Mouse (Mus musculus) limb, embryonic 13.5 days (tissue): ENCODE measurements at regions not wholly inside any gene's neighbourhood (a gene's known extent, or its start where the extent isn't known, plus 50 kb on each side); places are given as distances from the start of the nearest gene placed in this dataset.

Experiments
- ATAC-seq: fragments of 200-750 bp; cut with Nextera tagmentation; 2 replicates; pipeline ENCODE4 v1.8.0; 2017; ENCODE audit warnings: low read depth, moderate number of reproducible peaks, moderate TSS enrichment; ENCODE audit not compliant: low FRiP score
- H3K27ac ChIP-seq: fragments of 300-500 bp; sonication (generic); 2 replicates; pipeline ENCODE4 v1.5.1; 2015; ENCODE audit warnings: inconsistent platforms, mild to moderate bottlenecking, moderate library complexity
- H3K27me3 ChIP-seq: fragments of 300-500 bp; sonication (generic); 2 replicates; pipeline ENCODE4 v1.6.1; 2015; ENCODE audit warnings: mild to moderate bottlenecking, inconsistent platforms
- H3K36me3 ChIP-seq: fragments of 300-500 bp; sonication (generic); 2 replicates; pipeline ENCODE4 v1.6.1; 2015; ENCODE audit warnings: inconsistent platforms, mild to moderate bottlenecking, moderate library complexity
- H3K4me1 ChIP-seq: fragments of 300-500 bp; sonication (generic); 2 replicates; pipeline ENCODE4 v1.6.1; 2015; ENCODE audit warnings: inconsistent platforms
- H3K4me2 ChIP-seq: fragments of 300-500 bp; sonication (generic); replicated peaks from 2 replicates; pipeline ENCODE4 v1.6.1; 2015; ENCODE audit warnings: inconsistent platforms, mild to moderate bottlenecking, moderate library complexity
- H3K4me3 ChIP-seq: fragments of 300-500 bp; sonication (generic); 2 replicates; pipeline ENCODE4 v1.5.1; 2015; ENCODE audit warnings: moderate library complexity, mild to moderate bottlenecking, inconsistent platforms
- H3K9ac ChIP-seq: fragments of 300-500 bp; sonication (generic); 2 replicates; pipeline ENCODE4 v1.6.1; 2015; ENCODE audit warnings: mild to moderate bottlenecking, inconsistent platforms
- H3K9me3 ChIP-seq: fragments of 300-500 bp; sonication (generic); 2 replicates; pipeline ENCODE4 v1.6.1; 2016; ENCODE audit warnings: inconsistent platforms
- WGBS: fragments of 180-500 bp; shearing (Covaris S2); methylation state at CpG from one replicate; pipeline ENCODE4 v1.1.7; 2015; 5-methylcytosine and 5-hydroxymethylcytosine counted together

DNA sequence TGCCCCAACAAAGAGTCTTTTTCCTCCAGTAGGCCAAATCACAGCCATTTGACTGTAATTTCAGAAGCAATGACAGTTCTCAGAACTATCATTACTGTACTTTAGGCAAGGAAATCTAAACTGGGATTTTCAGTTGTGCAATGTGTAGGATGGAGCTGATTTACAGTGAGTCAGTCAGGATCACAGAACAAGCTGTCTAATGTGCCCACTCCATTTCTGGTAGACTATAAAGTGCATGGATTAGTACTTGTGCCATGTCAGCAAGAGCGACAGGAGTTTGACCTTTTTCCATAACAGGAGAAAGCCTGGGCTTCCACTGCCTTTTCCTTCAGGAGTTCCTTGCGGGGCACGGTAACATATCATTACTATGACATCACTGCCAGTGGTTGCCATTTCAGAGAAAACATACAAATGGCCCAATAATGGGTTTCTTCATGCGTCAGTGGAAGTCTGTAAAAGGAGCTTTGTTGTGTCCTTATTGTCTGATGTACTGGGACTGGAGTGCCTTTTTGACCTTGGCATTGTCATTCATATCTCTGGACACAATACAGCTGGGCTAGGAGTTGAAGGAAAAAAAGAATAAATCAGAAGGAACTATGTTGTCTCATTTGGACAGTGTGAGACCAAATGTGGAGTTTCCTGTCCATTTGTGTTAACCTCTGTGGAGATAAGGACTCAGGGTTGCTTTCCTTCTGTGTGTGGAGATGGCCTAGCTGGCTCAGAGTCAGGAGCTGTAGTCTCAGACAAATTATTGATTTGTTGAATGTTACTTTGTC, 271.5 kb upstream of the BC052040 start:
- no peaks in the 10 kb centered on the region for H3K9me3 ChIP-seq
- H3K27me3 ChIP-seq: no peaks in the 10 kb centered on the region
- H3K9ac ChIP-seq: no peak overlapping the region
- ATAC-seq: no peak
- H3K4me1 ChIP-seq: no peaks in the 10 kb centered on the region
- H3K27ac ChIP-seq: no peak overlapping the region
- no peaks in the 10 kb centered on the region for H3K36me3 ChIP-seq
- 71% methylated on average over 4 of the region's 4 CpGs for WGBS
- no peak overlapping the region for H3K4me2 ChIP-seq
- no peak overlapping the region for H3K4me3 ChIP-seq

- no peaks in the 10 kb centered on the region; the same call in 1 of the 2 replicates for H3K27me3 ChIP-seq
- H3K4me1 ChIP-seq: 0 out of 2 replicates have a peak, but pooled peaks cover 4% of the 10 kb centered on the region
- H3K9me3 ChIP-seq: no peaks in the 10 kb centered on the region
- 47% methylated on average over 3 of the region's 3 CpGs for WGBS
- H3K9ac ChIP-seq: no peak overlapping the region
- no peak for ATAC-seq
- H3K4me2 ChIP-seq: no peak overlapping the region
- no peaks in the 10 kb centered on the region for H3K36me3 ChIP-seq
- no peak overlapping the region for H3K4me3 ChIP-seq
- no peak overlapping the region for H3K27ac ChIP-seq
Observed at GRCm38 (mm10) chr2:115318551-115318950, 263.0 kb upstream of the BC052040 start.

DNA sequence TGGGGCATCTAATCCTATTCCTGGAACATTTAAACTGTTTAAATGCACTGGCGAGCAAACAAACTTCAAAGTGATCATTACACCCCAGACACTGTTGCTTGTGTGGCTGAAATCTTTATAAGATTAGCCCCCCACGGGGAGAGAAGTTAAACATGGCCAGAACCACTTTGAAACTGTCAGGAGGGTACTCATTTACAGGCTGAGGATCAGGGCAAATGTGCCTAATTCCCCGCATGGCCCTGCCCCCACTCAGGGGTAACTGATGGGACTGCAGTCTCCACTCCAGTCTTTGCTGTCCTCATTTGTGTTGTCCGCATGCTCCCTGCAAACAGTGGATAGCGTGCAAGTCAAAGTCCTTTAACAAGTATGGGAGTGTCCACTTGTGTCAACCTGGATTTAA, 258.9 kb upstream of the BC052040 start:
- Histone ChIP-seq H3K27me3 (peaks cover 4% of the 10 kb centered on the region), H3K4me2 (no peak overlapping the region), H3K4me3 (no peak overlapping the region), H3K27ac (no peak overlapping the region), H3K4me1 (0 out of 2 replicates have a peak, but pooled peaks cover 4% of the 10 kb centered on the region), H3K9ac (no peak overlapping the region), H3K36me3 (no peaks in the 10 kb centered on the region), H3K9me3 (no peaks in the 10 kb centered on the region)
- no peak for ATAC-seq
- 23% methylated on average over 5 of the region's 5 CpGs for WGBS

- Histone ChIP-seq H3K4me3 (no peak overlapping the region), H3K4me1 (0 out of 2 replicates have a peak, but pooled peaks cover 4% of the 10 kb centered on the region), H3K9me3 (no peaks in the 10 kb centered on the region), H3K27me3 (peaks cover 4% of the 10 kb centered on the region), H3K36me3 (no peaks in the 10 kb centered on the region), H3K9ac (no peak overlapping the region), H3K27ac (no peak overlapping the region), H3K4me2 (no peak overlapping the region)
- 72% methylated on average over 2 of the region's 2 CpGs for WGBS
- no peak for ATAC-seq
Observed at GRCm38 (mm10) chr2:115326526-115326925, 255.0 kb upstream of the BC052040 start.

DNA sequence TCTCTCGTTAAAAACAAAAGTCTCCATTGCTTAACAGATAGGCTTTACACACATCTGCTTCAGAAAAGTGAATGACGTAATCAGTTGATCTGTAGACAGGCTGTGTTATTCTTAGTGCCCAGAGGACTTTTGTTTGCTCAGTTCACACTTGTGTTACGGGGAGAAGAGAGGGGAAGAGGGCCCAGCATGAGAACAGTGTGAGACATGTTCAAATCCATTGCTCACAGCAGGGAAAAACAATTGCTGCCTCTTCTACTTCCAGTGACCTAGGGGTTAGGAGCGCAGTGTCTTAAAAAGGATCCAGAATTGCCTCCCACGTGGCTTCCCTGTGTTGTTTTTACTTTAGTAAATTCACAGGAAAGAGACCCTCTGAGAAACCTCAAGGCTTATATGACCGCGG, 243.3 kb upstream of the BC052040 start:
- no peak overlapping the region for H3K4me3 ChIP-seq
- no peak overlapping the region for H3K4me2 ChIP-seq
- H3K9me3 ChIP-seq: no peaks in the 10 kb centered on the region
- no peaks in the 10 kb centered on the region for H3K36me3 ChIP-seq
- 0 out of 2 replicates have a peak, but pooled peaks cover 5% of the 10 kb centered on the region for H3K27me3 ChIP-seq
- H3K27ac ChIP-seq: no peak overlapping the region
- ATAC-seq: no peak
- WGBS: 55% methylated on average over 7 of the region's 7 CpGs
- no peaks in the 10 kb centered on the region for H3K4me1 ChIP-seq
- H3K9ac ChIP-seq: no peak overlapping the region

DNA sequence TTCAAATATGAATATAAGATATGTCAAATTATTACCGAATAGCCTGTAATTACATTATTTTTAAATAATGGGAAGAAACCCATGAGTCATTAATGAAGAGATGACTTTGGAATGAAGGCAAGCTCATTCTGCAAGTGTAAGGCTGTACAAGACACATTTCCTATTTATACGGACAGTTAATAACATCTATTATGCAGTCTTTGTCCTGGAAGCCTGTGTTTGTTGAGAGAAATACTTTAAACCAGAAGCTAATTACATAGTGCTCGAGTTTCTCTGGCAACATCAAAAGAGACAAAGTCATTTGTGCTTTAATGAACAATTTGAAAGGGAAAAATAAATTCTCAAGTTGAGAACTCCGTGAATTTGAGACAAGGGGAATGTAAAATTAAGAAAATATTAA, 242.5 kb upstream of the BC052040 start:
- Histone ChIP-seq H3K27me3 (peaks cover 6% of the 10 kb centered on the region), H3K4me2 (no peak overlapping the region), H3K27ac (no peak overlapping the region), H3K9me3 (no peaks in the 10 kb centered on the region), H3K4me1 (no peaks in the 10 kb centered on the region), H3K36me3 (no peaks in the 10 kb centered on the region), H3K9ac (no peak overlapping the region), H3K4me3 (no peak overlapping the region)
- 55% methylated on average over 4 of the region's 4 CpGs for WGBS
- no peak for ATAC-seq

- H3K4me1 ChIP-seq: peaks cover 12% of the 10 kb centered on the region
- 91% methylated on average over 14 of the region's 14 CpGs for WGBS
- peaks cover 9% of the 10 kb centered on the region for H3K27me3 ChIP-seq
- no peaks in the 10 kb centered on the region for H3K9me3 ChIP-seq
- no peak overlapping the region for H3K27ac ChIP-seq
- H3K36me3 ChIP-seq: no peaks in the 10 kb centered on the region
- ATAC-seq: no peak
- H3K9ac ChIP-seq: no peak overlapping the region
- no peak overlapping the region for H3K4me2 ChIP-seq
- no peak overlapping the region for H3K4me3 ChIP-seq
Observed at GRCm38 (mm10) chr2:115342360-115342759, 239.2 kb upstream of the BC052040 start.

GRCm38 (mm10) chr2:115346551-115346950, 235.0 kb upstream of the BC052040 start:
- Histone ChIP-seq H3K4me3 (no peak overlapping the region), H3K27me3 (peaks cover 9% of the 10 kb centered on the region), H3K36me3 (no peaks in the 10 kb centered on the region), H3K27ac (no peak overlapping the region), H3K4me2 (no peak overlapping the region), H3K9ac (no peak overlapping the region), H3K4me1 (peaks cover 24% of the 10 kb centered on the region), H3K9me3 (no peaks in the 10 kb centered on the region)
- no peak for ATAC-seq
- 31% methylated on average over 6 of the region's 6 CpGs for WGBS

DNA sequence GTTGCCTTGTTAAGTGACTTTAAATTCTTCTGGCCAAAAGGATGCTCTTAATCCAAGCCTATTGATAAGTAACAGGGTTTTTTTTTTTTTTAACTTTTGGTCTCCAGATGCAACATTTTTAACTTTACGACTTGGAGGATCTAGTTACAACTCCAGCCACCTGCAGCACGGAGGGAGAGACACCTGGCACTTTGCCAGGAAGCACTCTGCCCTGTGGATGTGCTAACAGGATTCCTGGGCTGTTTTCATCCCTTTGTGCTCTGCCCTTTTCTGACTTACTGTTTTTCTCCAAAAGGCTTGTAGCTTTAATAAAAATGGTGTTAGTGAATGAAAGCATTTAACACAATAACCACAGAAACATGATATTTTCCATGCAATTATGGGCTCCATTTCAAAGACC, 233.3 kb upstream of the BC052040 start:
- Histone ChIP-seq H3K27ac (no peak overlapping the region), H3K4me1 (peaks cover 24% of the 10 kb centered on the region), H3K36me3 (no peaks in the 10 kb centered on the region), H3K9ac (no peak overlapping the region), H3K9me3 (no peaks in the 10 kb centered on the region), H3K4me3 (no peak overlapping the region), H3K27me3 (peaks cover 5% of the 10 kb centered on the region), H3K4me2 (no peak overlapping the region)
- no peak for ATAC-seq
- WGBS: 2% methylated on average over 2 of the region's 2 CpGs

- ATAC-seq: no peak
- H3K36me3 ChIP-seq: no peaks in the 10 kb centered on the region
- H3K4me2 ChIP-seq: no peak overlapping the region
- no peaks in the 10 kb centered on the region for H3K27me3 ChIP-seq
- H3K4me1 ChIP-seq: 0 out of 2 replicates have a peak, but pooled peaks cover 5% of the 10 kb centered on the region
- no peak overlapping the region for H3K27ac ChIP-seq
- no peak overlapping the region for H3K9ac ChIP-seq
- no peaks in the 10 kb centered on the region for H3K9me3 ChIP-seq
- 51% methylated on average over 6 of the region's 6 CpGs for WGBS
- H3K4me3 ChIP-seq: no peak overlapping the region
Observed at GRCm38 (mm10) chr2:115371072-115371471, 210.4 kb upstream of the BC052040 start.

DNA sequence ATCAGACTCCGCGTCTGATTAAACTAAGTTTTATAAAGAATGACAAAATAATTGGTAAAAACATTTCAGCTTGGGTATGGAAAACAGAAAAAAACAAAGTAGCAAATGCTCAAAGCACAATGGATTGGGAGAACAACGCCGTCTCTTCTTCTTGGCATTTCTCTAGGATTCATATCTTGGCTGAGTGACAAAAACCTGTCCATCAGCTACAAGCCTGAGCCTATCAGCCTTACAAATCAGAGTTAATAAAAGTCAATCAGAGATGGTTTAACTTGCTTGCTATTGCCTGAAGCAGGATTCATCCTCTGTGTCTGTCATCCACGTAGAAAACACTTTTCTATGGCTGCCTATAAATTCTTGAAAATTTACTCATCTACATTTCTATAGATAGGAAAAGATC, 206.2 kb upstream of the BC052040 start:
- no peaks in the 10 kb centered on the region for H3K9me3 ChIP-seq
- H3K27ac ChIP-seq: no peak overlapping the region
- no peaks in the 10 kb centered on the region; the same call in 1 of the 2 replicates for H3K27me3 ChIP-seq
- H3K4me2 ChIP-seq: no peak overlapping the region
- H3K36me3 ChIP-seq: no peaks in the 10 kb centered on the region
- no peak overlapping the region for H3K4me3 ChIP-seq
- WGBS: 74% methylated on average over 5 of the region's 5 CpGs
- no peak for ATAC-seq
- no peak overlapping the region for H3K9ac ChIP-seq
- no peaks in the 10 kb centered on the region for H3K4me1 ChIP-seq

DNA sequence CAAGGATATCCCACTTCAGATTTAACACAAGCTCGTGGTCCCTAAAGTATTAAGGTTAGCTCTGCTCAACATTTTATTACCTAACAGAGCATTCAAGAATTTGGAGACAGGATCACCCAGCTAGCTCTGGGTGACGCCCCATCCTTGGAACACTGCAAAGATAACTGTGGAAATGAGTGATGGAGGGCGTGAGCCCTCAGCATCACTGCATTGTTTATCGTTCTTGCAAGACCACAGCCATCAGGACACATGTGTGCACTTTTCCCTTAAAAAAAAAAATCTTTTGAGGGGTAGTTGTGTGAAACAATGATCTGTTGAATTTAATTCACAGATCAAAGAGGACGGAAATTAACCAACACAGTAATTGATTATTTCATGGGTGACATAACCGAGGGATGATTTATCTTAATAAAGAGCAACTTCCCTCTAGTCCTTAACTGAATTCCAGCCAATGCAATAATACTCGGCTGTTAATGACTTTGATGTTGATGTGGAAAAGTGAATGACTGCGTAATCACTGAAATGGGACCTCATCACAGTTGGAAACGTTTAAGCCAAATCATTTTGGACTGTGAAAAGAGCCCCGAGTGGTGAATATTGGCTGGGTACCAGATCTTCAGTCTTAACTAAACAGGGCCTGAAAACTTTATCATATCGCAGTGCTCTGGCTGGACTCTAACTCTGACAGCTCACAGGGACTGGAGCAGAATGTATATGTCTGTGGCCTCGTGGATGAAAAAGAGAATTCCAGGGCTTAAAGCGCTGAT, 196.9 kb upstream of the BC052040 start:
- Histone ChIP-seq H3K27ac (no peak overlapping the region), H3K36me3 (no peaks in the 10 kb centered on the region), H3K9ac (no peak overlapping the region), H3K4me1 (peaks cover 20% of the 10 kb centered on the region), H3K27me3 (peaks cover 32% of the 10 kb centered on the region), H3K4me2 (peak overlapping the region; percentile 28; the same call in 1 of the 2 replicates), H3K4me3 (no peak overlapping the region), H3K9me3 (no peaks in the 10 kb centered on the region)
- ATAC-seq: 0 out of 2 replicates have a peak, but pooled peaks have one; percentile 7
- WGBS: 33% methylated on average over 13 of the region's 13 CpGs
